Mouse (Mus musculus): Measurements from ENCODE around the gene Gm12355. TPM values are rescaled to one million over a fixed set of nuclear protein-coding genes. Genes with fewer than 3 reads are reported as not detected.
"Not testable (repeated sequence)": the region's sequence is repeated elsewhere in the genome, so short reads cannot be mapped to it uniquely, and the experiment has no call there.

The Gm12355 gene
- polyA plus RNA-seq, 1 experiment = 0.44 TPM

DNA sequence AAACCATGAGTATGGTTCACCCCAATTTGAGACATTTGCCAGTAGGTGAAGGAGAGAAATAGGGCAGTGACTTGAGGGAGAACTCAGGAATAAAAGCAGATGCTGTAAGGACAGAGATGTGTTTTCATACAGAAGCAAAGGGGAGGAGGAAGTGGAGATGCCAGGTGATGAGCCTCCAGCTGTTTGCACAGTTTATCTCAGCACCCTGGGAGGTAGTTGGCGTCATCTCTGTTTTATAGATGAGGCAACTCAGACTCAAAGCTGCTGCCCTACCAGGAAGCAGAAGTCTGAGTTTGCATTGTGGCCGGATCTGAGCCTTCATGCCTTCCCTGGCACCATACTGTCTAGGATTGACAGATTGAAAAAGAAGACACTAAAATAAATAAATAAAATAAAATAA, 43.5 kb upstream of the Gm12355 start:
- Histone ChIP-seq H3K36me3 (ENCODE audit: control insufficient read depth, insufficient read depth) (no peaks in the 10 kb centered on the region), H3K4me2 (ENCODE audit: low read depth) (no peak overlapping the region), H3K4me3 (no peak overlapping the region), H3K79me2 (ENCODE audit: control insufficient read depth, insufficient read depth) (no peaks in the 10 kb centered on the region), H3K27me3 (ENCODE audit: control insufficient read depth, insufficient read depth, insufficient read length) (peaks cover 51% of the 10 kb centered on the region), H3ac (ENCODE audit: control insufficient read depth, insufficient read length) (no peak overlapping the region)
- TF ChIP-seq TCF12 (IDR thresholded peaks at IDR 0.05; ENCODE audit: insufficient read depth, poor library complexity, severe bottlenecking) = no peak
- no peak for TF ChIP-seq POLR2AphosphoS2 (IDR thresholded peaks at IDR 0.05; ENCODE audit: insufficient read length, low read depth)
- TF ChIP-seq MYOD1 (IDR thresholded peaks at IDR 0.05; ENCODE audit: control insufficient read depth in 1 of 3, insufficient read length in 2 of 3, low read depth in 2 of 3) = no peak
- no peak for TF ChIP-seq CEBPB (IDR thresholded peaks at IDR 0.05; ENCODE audit: insufficient read depth, poor library complexity, severe bottlenecking)
- TF ChIP-seq MAX (IDR thresholded peaks at IDR 0.05; ENCODE audit: low read depth) = no peak
- no peak for TF ChIP-seq TCF3 (IDR thresholded peaks at IDR 0.05; ENCODE audit: insufficient read length, low read depth)
- TF ChIP-seq POLR2A (IDR thresholded peaks at IDR 0.05; ENCODE audit: insufficient read length, low read depth) = no peak
- TF ChIP-seq SRF (IDR thresholded peaks at IDR 0.05; ENCODE audit: control insufficient read depth, insufficient read length, low read depth) = no peak
- no peak for TF ChIP-seq MYOG (IDR thresholded peaks at IDR 0.05; ENCODE audit: control insufficient read depth in 1 of 3, insufficient read depth in 1 of 3, insufficient read length in 2 of 3, low read depth in 2 of 3)
- TF ChIP-seq E2F4 (IDR thresholded peaks at IDR 0.05; ENCODE audit: insufficient read depth) = no peak
- TF ChIP-seq REST (IDR thresholded peaks at IDR 0.05; ENCODE audit: insufficient read depth, insufficient read length) = no peak
- no peak for TF ChIP-seq USF1 (IDR thresholded peaks at IDR 0.05; ENCODE audit: low read depth)

- Histone ChIP-seq H3K4me2 (ENCODE audit: low read depth) (no peak within 1 kb of the TSS), H3K27me3 (ENCODE audit: control insufficient read depth, insufficient read depth, insufficient read length) (peaks cover 55% of the 10 kb centered on the region), H3ac (ENCODE audit: control insufficient read depth, insufficient read length) (no peak within 1 kb of the TSS), H3K36me3 (ENCODE audit: control insufficient read depth, insufficient read depth) (no peaks in the 10 kb centered on the region), H3K79me2 (ENCODE audit: control insufficient read depth, insufficient read depth) (no peaks in the 10 kb centered on the region), H3K4me3 (no peak within 1 kb of the TSS)
- TF ChIP-seq TCF3 (IDR thresholded peaks at IDR 0.05; ENCODE audit: insufficient read length, low read depth) (no peak), E2F4 (IDR thresholded peaks at IDR 0.05; ENCODE audit: insufficient read depth) (no peak)
These were observed 38.6 kb upstream of the Gm12355 start, which contains the start of gene Gsdma for GRCm38 (mm10) chr11:98664091-98664490. Gsdma (plus strand) TSS chr11:98664351.

DNA sequence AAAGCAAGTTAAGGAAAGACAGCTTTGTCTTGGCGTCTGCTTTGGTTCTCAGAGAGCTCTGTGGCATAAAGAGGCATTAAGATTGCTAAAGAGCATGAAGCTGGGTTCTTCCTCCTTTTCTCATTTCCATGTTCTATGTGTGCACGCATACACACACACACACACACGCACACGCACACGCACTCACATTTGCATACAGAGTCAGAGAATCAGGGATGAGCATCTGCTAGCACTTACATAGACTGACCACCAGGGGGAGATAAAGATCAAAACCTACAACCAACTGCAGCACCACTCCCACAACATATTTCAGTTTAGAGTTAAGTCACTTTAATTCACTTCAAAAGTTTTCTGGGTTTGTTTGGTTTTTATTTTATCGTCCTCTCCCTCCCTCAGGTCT, 35.1 kb upstream of the Gm12355 start:
- no peak overlapping the region for H3K4me2 ChIP-seq (ENCODE audit: low read depth)
- TF ChIP-seq SRF (IDR thresholded peaks at IDR 0.05; ENCODE audit: control insufficient read depth, insufficient read length, low read depth) (no peak), MYOD1 (IDR thresholded peaks at IDR 0.05; ENCODE audit: control insufficient read depth in 1 of 3, insufficient read length in 2 of 3, low read depth in 2 of 3) (no peak), E2F4 (IDR thresholded peaks at IDR 0.05; ENCODE audit: insufficient read depth) (no peak), POLR2AphosphoS2 (IDR thresholded peaks at IDR 0.05; ENCODE audit: insufficient read length, low read depth) (no peak), REST (IDR thresholded peaks at IDR 0.05; ENCODE audit: insufficient read depth, insufficient read length) (no peak), CEBPB (IDR thresholded peaks at IDR 0.05; ENCODE audit: insufficient read depth, poor library complexity, severe bottlenecking) (no peak), POLR2A (IDR thresholded peaks at IDR 0.05; ENCODE audit: insufficient read length, low read depth) (no peak), TCF12 (IDR thresholded peaks at IDR 0.05; ENCODE audit: insufficient read depth, poor library complexity, severe bottlenecking) (no peak), TCF3 (IDR thresholded peaks at IDR 0.05; ENCODE audit: insufficient read length, low read depth) (no peak), USF1 (IDR thresholded peaks at IDR 0.05; ENCODE audit: low read depth) (no peak), MAX (IDR thresholded peaks at IDR 0.05; ENCODE audit: low read depth) (no peak), MYOG (IDR thresholded peaks at IDR 0.05; ENCODE audit: control insufficient read depth in 1 of 3, insufficient read depth in 1 of 3, insufficient read length in 2 of 3, low read depth in 2 of 3) (no peak)
- H3K27me3 ChIP-seq (ENCODE audit: control insufficient read depth, insufficient read depth, insufficient read length) = peaks cover 45% of the 10 kb centered on the region
- no peak overlapping the region for H3ac ChIP-seq (ENCODE audit: control insufficient read depth, insufficient read length)
- no peak overlapping the region for H3K4me3 ChIP-seq
- no peaks in the 10 kb centered on the region for H3K79me2 ChIP-seq (ENCODE audit: control insufficient read depth, insufficient read depth)
- no peaks in the 10 kb centered on the region for H3K36me3 ChIP-seq (ENCODE audit: control insufficient read depth, insufficient read depth)

GRCm38 (mm10) chr11:98655076-98655475, 29.6 kb upstream of the Gm12355 start:
- H3K4me3 ChIP-seq; H3K4me2 ChIP-seq (ENCODE audit: low read depth); H3K36me3 ChIP-seq (ENCODE audit: control insufficient read depth, insufficient read depth); H3ac ChIP-seq (ENCODE audit: control insufficient read depth, insufficient read length); H3K79me2 ChIP-seq (ENCODE audit: control insufficient read depth, insufficient read depth): not testable (repeated sequence)
- peaks cover 54% of the 10 kb centered on the region for H3K27me3 ChIP-seq (ENCODE audit: control insufficient read depth, insufficient read depth, insufficient read length)

DNA sequence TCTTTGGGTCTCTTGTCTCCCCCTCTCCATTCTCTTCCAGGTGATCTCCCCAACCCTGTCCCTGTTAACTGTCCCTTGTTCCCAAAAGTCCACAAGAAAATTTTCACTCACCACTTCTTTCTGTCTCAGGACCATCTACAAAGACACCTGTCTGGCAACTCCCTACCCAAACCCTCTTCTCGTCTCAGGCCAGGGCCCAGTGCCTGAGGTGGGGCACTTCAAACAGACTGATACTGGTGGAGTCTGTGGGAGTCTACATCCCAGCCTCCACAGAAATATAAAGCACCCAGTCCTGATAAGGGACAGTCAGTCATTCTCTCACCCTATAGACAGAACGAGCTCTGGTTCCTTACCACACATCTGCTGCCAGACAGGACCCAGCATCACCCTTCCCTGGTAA, 21.0 kb upstream of the Gm12355 start, which contains the start of gene Gsdma2:
TSS of gene Gsdma2 (plus strand) at position 301 of the 400 bp plus-strand sequence.
- H3K36me3 ChIP-seq (ENCODE audit: control insufficient read depth, insufficient read depth) = no peaks in the 10 kb centered on the region
- no peak for TF ChIP-seq USF1 (IDR thresholded peaks at IDR 0.05; ENCODE audit: low read depth)
- no peak for TF ChIP-seq MYOD1 (IDR thresholded peaks at IDR 0.05; ENCODE audit: control insufficient read depth in 1 of 3, insufficient read length in 2 of 3, low read depth in 2 of 3)
- no peak for TF ChIP-seq TCF12 (IDR thresholded peaks at IDR 0.05; ENCODE audit: insufficient read depth, poor library complexity, severe bottlenecking)
- no peak for TF ChIP-seq CEBPB (IDR thresholded peaks at IDR 0.05; ENCODE audit: insufficient read depth, poor library complexity, severe bottlenecking)
- H3K4me2 ChIP-seq (ENCODE audit: low read depth) = no peak within 1 kb of the TSS
- H3K4me3 ChIP-seq = no peak within 1 kb of the TSS
- H3ac ChIP-seq (ENCODE audit: control insufficient read depth, insufficient read length) = no peak within 1 kb of the TSS
- no peaks in the 10 kb centered on the region for H3K79me2 ChIP-seq (ENCODE audit: control insufficient read depth, insufficient read depth)
- peaks cover 54% of the 10 kb centered on the region for H3K27me3 ChIP-seq (ENCODE audit: control insufficient read depth, insufficient read depth, insufficient read length)
